Mouse (Mus musculus) thymus, adult 2 months (tissue): ENCODE measurements around the gene Nup107.

Experiments
- CTCF ChIP-seq: fragments of 200-500 bp; IDR thresholded peaks from 2 replicates; pipeline ENCODE4 v1.5.1; 2012; ENCODE audit warnings: mild to moderate bottlenecking, control low read depth, low read length, moderate library complexity, borderline replicate concordance; ENCODE audit not compliant: control insufficient read depth, poor library complexity, insufficient read depth; ENCODE audit errors: extremely low read depth
- POLR2A ChIP-seq: fragments of 200-500 bp; IDR thresholded peaks from 2 replicates; pipeline ENCODE4 v1.6.1; 2012; ENCODE audit warnings: mild to moderate bottlenecking, low read length, control low read depth, moderate library complexity; ENCODE audit not compliant: control insufficient read depth, poor library complexity, insufficient read depth; ENCODE audit errors: extremely low read depth

- TF ChIP-seq CTCF (no peak), POLR2A (no peak)
Measured at GRCm38 (mm10) chr10:117797684-117798083, 5.2 kb upstream of the Nup107 start.
